Mouse (Mus musculus): ENCODE measurements around the gene Gsto2. TPM values are rescaled to one million over a fixed set of nuclear protein-coding genes. Genes with fewer than 3 reads are reported as not detected.

Gene Gsto2
- polyA plus RNA-seq, 2 experiments from 2014 or later, result 0.95 TPM; not detected in 1

DNA sequence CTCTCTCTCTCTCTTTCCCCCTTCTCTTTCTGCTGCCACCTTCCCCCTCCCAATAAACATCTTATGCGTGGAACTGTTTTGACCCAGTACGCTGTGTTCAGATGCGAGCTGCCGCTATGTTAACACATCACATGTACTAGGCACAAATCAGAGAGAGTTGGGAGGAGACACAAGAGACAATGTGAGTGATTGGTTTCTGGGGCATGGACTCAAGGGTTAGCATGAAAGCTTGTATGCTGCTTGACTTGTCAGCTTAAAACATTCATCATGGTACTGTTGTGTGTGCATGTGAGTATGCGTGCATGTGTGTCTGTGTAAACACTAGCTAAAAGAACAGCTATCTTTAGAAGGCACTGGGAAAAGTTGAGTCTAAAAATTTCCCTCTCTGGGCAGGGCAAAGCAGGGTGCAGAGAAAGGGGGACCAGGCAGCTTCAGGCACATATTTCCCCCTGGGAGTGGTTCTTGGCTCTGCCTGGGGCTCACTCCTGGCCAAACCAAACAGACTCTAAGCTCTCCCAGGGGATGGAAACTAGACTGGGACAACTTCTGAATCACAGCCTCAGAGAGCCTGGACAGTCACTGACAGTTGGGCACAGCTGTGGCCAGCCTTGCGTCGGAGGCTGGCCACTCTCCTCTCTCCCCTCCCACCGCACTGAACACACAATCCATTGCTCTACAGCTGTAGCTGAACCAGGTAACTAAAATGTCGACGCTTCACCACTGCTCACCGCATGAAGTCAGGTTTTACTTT, 26.4 kb downstream of the Gsto2 start:
- ATAC-seq, result no peak

- no peak for ATAC-seq
Observed at GRCm38 (mm10) chr19:47893092-47893491, 27.8 kb downstream of the Gsto2 start.

- peak; percentile 79 for ATAC-seq
Observed at GRCm38 (mm10) chr19:47898472-47899079, 33.2 kb downstream of the Gsto2 start.

DNA sequence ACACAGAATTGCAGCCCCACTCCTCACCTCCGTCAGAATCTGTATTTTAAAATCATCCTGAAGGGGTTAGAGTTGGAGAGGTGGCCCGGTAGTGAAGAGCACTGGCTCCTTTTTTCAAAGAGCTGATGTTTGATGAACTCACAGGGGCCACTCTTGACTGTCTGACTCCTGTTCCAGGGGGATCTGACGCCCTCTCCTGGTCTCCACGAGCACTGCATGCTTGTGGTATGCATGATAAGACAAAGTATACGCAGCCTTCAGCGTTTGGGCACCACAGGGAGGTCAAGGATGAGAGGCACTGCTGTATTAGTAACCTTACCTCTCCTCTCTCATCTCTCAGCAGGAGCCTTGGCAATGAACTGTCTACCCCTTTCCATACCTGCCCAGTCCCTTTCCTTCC, 34.7 kb downstream of the Gsto2 start:
- no peak for ATAC-seq

DNA sequence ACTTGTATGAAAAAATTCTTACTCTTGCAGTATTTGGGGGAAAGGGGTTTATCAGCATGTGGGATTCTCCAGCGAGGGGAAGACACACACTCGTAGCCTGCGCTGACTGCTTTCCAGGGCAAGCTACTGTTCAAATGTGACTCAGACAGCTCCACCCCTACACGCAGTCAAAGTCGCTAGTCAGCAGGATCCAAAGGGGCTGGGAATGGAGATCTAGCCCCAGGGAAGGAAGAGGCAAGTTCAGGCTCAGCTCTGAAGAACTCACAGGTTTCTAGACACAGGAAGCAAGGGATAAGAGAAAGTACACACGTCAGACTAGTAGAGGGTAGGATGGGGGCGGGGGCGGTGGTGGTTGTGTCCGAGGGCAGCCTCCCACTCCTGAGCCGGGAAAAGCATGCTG, 35.2 kb downstream of the Gsto2 start:
- ATAC-seq, result no peak

- no peak for ATAC-seq
Observed at GRCm38 (mm10) chr19:47902316-47903201, 37.2 kb downstream of the Gsto2 start.

GRCm38 (mm10) chr19:47903679-47904078, 38.3 kb downstream of the Gsto2 start:
- no peak for ATAC-seq

- no peak for ATAC-seq
Observed at GRCm38 (mm10) chr19:47905081-47905480, 39.7 kb downstream of the Gsto2 start.

DNA sequence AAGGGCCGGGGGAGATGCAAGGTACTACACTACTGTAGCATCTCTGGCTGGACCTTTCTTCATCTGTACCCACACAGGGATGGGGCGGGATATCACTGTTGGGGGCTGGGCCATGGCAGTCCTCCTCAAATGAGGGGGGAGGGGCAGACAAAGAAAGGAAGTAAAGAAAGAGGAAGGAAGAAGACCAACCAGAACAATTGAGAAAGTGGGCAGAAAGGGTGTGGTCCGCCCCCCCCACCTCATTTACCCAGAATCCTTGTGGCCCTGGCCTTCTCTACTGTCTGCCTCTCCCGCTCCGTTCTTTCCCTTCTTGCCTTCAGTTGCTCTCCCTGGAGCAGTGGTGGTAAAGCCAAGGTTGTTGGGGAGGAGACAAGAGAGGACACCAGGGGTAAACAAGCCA, 40.3 kb downstream of the Gsto2 start:
- ATAC-seq, result no peak

- ATAC-seq, result no peak
Observed at GRCm38 (mm10) chr19:47907596-47907995, 42.3 kb downstream of the Gsto2 start.

- no peak for ATAC-seq
Observed at GRCm38 (mm10) chr19:47908961-47909371, 43.6 kb downstream of the Gsto2 start.

GRCm38 (mm10) chr19:47909387-47910116, 44.2 kb downstream of the Gsto2 start:
- peak; percentile 53 for ATAC-seq

- peak; percentile 80 for ATAC-seq
Observed at GRCm38 (mm10) chr19:47910117-47910618, 44.8 kb downstream of the Gsto2 start.

- ATAC-seq, result peak; percentile 40
Observed at GRCm38 (mm10) chr19:47910751-47911150, 45.4 kb downstream of the Gsto2 start.

- ATAC-seq, result no peak
Observed at GRCm38 (mm10) chr19:47913344-47913743, 48.0 kb downstream of the Gsto2 start.

DNA sequence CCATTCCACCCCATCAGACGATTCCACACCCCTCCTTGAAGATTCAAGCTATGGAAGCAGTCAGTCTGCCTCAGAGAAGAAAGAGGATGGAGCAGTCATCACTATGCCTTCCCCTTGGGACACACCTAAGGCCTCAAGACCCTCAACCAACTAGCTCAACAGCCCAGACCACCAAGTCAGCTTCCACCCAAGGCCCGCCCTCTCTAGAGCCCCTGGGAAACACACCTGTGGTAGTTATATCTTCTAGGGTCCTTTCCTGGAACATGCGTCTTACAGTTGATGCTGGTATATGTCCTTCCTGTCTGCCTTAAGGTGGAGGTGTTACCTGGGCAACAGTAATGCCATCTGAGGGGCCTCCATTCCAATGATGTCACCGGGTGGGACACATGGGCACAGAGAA, 48.9 kb downstream of the Gsto2 start:
- no peak for ATAC-seq

GRCm38 (mm10) chr19:47915251-47915650, 49.9 kb downstream of the Gsto2 start:
- ATAC-seq, result peak; percentile 24

GRCm38 (mm10) chr19:47917396-47917795, 52.1 kb downstream of the Gsto2 start:
- no peak for ATAC-seq

- no peak for ATAC-seq
Observed at GRCm38 (mm10) chr19:47918016-47918415, 52.7 kb downstream of the Gsto2 start.

DNA sequence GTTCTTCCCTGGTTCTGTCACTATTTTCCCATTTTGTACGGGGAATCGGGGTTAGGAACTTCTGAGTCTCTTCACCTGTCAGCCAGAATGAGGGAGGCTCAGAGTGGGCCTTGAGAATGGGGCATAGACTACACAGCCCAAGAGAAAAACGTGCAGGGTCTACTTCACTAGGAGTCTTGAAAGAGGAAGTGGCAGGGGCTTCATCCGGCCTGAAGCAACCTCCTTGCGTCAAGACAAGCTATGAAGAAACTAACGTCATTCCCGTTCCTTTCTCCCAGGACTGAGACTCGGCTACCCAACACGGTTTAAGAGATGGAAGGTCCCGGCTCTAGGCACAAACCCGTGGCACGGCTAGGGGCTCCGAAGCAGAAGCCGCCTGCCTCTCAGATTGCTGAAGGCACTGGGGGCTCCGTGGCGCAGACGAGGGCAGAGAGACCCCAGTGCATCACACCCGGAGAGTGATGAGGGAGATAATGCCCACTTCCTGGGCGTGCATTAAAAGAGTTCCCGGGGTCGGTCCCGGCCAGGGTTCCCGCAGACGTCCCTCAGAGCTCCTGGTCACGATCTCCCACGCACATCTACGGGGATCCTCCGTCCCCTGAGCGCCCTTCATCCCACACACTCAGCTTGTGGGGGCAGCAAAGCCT, 53.2 kb downstream of the Gsto2 start:
- ATAC-seq, result peak; percentile 40

- ATAC-seq, result peak; percentile 78
Observed at GRCm38 (mm10) chr19:47919126-47919965, 54.0 kb downstream of the Gsto2 start, which contains the start of the genes Cfap43 and Itprip. TSS of gene Cfap43 (minus strand) at chr19:47919287. TSS of gene Itprip (minus strand) at chr19:47919299.
